Mouse (Mus musculus) limb, embryonic 11.5 days (tissue): ENCODE measurements around the gene Rtcb. TPM values are rescaled to one million over a fixed set of nuclear protein-coding genes. Genes with fewer than 3 reads are reported as not detected.
A peak's percentile ranks its signal among the peaks of the same experiment; 100 is the strongest.

ENCODE experiments used
- ATAC-seq: fragments of 200-750 bp; cut with Nextera tagmentation; 2 replicates; pipeline ENCODE4 v1.8.0; 2017; ENCODE audit warnings: low read depth; ENCODE audit not compliant: insufficient number of reproducible peaks, low FRiP score, low TSS enrichment
- DNase-seq: peaks from one replicate; pipeline ENCODE4 v3.0.0-alpha.2; 2015; ENCODE audit warnings: low spot score
- H3K27ac ChIP-seq: fragments of 300-500 bp; sonication (generic); replicated peaks from 2 replicates; pipeline ENCODE4 v1.5.1; 2014; ENCODE audit warnings: low read depth, mild to moderate bottlenecking, low read length
- H3K27me3 ChIP-seq: fragments of 300-500 bp; sonication (generic); 2 replicates; pipeline ENCODE4 v1.6.1; 2014; ENCODE audit warnings: mild to moderate bottlenecking, low read length, mixed read lengths; ENCODE audit not compliant: control insufficient read depth, insufficient read depth
- H3K36me3 ChIP-seq: fragments of 300-500 bp; sonication (generic); 2 replicates; pipeline ENCODE4 v1.6.1; 2014; ENCODE audit warnings: mild to moderate bottlenecking, low read length, moderate library complexity, mixed read lengths; ENCODE audit not compliant: control insufficient read depth, insufficient read depth
- H3K4me1 ChIP-seq: fragments of 300-500 bp; sonication (generic); 2 replicates; pipeline ENCODE4 v1.6.1; 2014; ENCODE audit warnings: low read length, mixed read lengths; ENCODE audit not compliant: control insufficient read depth, insufficient read depth
- H3K4me2 ChIP-seq: fragments of 300-500 bp; sonication (generic); 2 replicates; pipeline ENCODE4 v1.6.1; 2014; ENCODE audit warnings: low read depth, mild to moderate bottlenecking, moderate library complexity; ENCODE audit not compliant: severe bottlenecking
- H3K4me3 ChIP-seq: fragments of 300-500 bp; sonication (generic); 2 replicates; pipeline ENCODE4 v1.5.1; 2014; ENCODE audit warnings: low read depth, low read length
- H3K9ac ChIP-seq: fragments of 300-500 bp; sonication (generic); 2 replicates; pipeline ENCODE4 v1.6.1; 2014; ENCODE audit warnings: mild to moderate bottlenecking, low read length
- H3K9me3 ChIP-seq: fragments of 300-500 bp; sonication (generic); 2 replicates; pipeline ENCODE4 v1.6.1; 2016; ENCODE audit warnings: low read length; ENCODE audit not compliant: control insufficient read depth
- WGBS: fragments of 180-500 bp; shearing (Covaris S2); extraction: QIAGEN DNeasy Blood & Tissue Kit; methylation state at CpG from one replicate; pipeline ENCODE4 v1.1.7; 2014; 5-methylcytosine and 5-hydroxymethylcytosine counted together
- polyA plus RNA-seq: library from polyadenylated mRNA; unstranded; fragments of >200 nt; fragmentation: Nextera tagmentation; extraction: Ambion mirVana; gene quantifications from 2 replicates; pipeline ENCODE4 v1.2.1, GENCODE M21; 2014

Rtcb gene
- polyA plus RNA-seq, 1 experiment from 2014 or later: 215 TPM

- H3K36me3 ChIP-seq: no peaks in the 10 kb centered on the region
- no peaks in the 10 kb centered on the region for H3K9me3 ChIP-seq
- H3K9ac ChIP-seq: peak overlapping the region; percentile 35; the same call in 1 of the 2 replicates
- H3K27ac ChIP-seq: no peak overlapping the region
- H3K27me3 ChIP-seq: peaks cover 12% of the 10 kb centered on the region
- peak; percentile 63; the same call in 1 of the 2 replicates for ATAC-seq
- under 1% methylated on average over 63 of the region's 63 CpGs for WGBS
- DNase-seq: peak; percentile 78
- peak overlapping the region; percentile 41 for H3K4me3 ChIP-seq
- H3K4me2 ChIP-seq: peak overlapping the region; percentile 77
- H3K4me1 ChIP-seq: no peaks in the 10 kb centered on the region
Observed at GRCm38 (mm10) chr10:85928499-85929207, 29.0 kb downstream of the Rtcb start.

- Histone ChIP-seq H3K4me3 (peak within 1 kb of the TSS; percentile 41), H3K27ac (no peak within 1 kb of the TSS), H3K36me3 (no peaks in the 10 kb centered on the region), H3K9ac (peak within 1 kb of the TSS; percentile 35; the same call in 1 of the 2 replicates), H3K4me1 (no peaks in the 10 kb centered on the region), H3K4me2 (peak within 1 kb of the TSS; percentile 77), H3K9me3 (no peaks in the 10 kb centered on the region), H3K27me3 (peaks cover 12% of the 10 kb centered on the region)
- DNase-seq (peak; percentile 56), ATAC-seq (no peak)
- 2% methylated on average over 23 of the region's 23 CpGs for WGBS
Observed at GRCm38 (mm10) chr10:85927676-85928445, 29.8 kb downstream of the Rtcb start, which contains the start of gene Ascl4. Gene Ascl4, plus strand, starts transcription at chr10:85927681.

- Histone ChIP-seq H3K4me1 (peaks cover 9% of the 10 kb centered on the region; the same call in 1 of the 2 replicates), H3K4me2 (peak within 1 kb of the TSS; percentile 75), H3K27me3 (no peaks in the 10 kb centered on the region), H3K36me3 (peaks cover 7% of the 10 kb centered on the region; the same call in 1 of the 2 replicates), H3K27ac (peak within 1 kb of the TSS; percentile 72; the same call in 1 of the 2 replicates), H3K9me3 (no peaks in the 10 kb centered on the region), H3K9ac (peak within 1 kb of the TSS; percentile 82), H3K4me3 (peak within 1 kb of the TSS; percentile 97)
- peak; percentile 100 for ATAC-seq
- WGBS: under 1% methylated on average over 75 of the region's 90 CpGs
- peak; percentile 98 for DNase-seq
Observed at GRCm38 (mm10) chr10:85916498-85917309, 40.9 kb downstream of the Rtcb start, which contains the start of gene Prdm4. Gene Prdm4, minus strand, starts transcription at chr10:85917142.

Other genes starting within 250 kb of the Rtcb start
- gene Pwp1, start 128.3 kb downstream of the Rtcb start, polyA plus RNA-seq: 103 and 106 TPM in 2 replicates
- gene Prdm4, start 40.7 kb downstream of the Rtcb start, polyA plus RNA-seq: 35.8 and 36.8 TPM in 2 replicates
- 0.14 and 0.15 TPM in 2 replicates for gene Ascl4, start 30.1 kb downstream of the Rtcb start, polyA plus RNA-seq
- 0.05 TPM in 1 of 2 replicates, not detected in the other for gene Bpifc, start 54.1 kb upstream of the Rtcb start, polyA plus RNA-seq
- gene Fbxo7, start 64.1 kb upstream of the Rtcb start, polyA plus RNA-seq: 18.8 and 24.0 TPM in 2 replicates